Mouse (Mus musculus) hindbrain, embryonic 10.5 days (tissue): ENCODE results near the gene Igf1r. TPM values are rescaled to one million over a fixed set of nuclear protein-coding genes. Genes with fewer than 3 reads are reported as not detected.

Source experiments
- DNase-seq: peaks from one replicate; pipeline ENCODE4 v3.0.0-alpha.2; 2017; ENCODE audit warnings: low spot score
- H3K27ac ChIP-seq: fragments of 300-500 bp; sonication (generic); 2 replicates; pipeline ENCODE4 v1.5.1; 2016; ENCODE audit warnings: mild to moderate bottlenecking, moderate library complexity
- H3K27me3 ChIP-seq: fragments of 300-500 bp; sonication (generic); 2 replicates; pipeline ENCODE4 v1.6.1; 2016; ENCODE audit warnings: mild to moderate bottlenecking; ENCODE audit not compliant: poor library complexity, insufficient read depth, severe bottlenecking
- H3K36me3 ChIP-seq: fragments of 300-500 bp; sonication (generic); 2 replicates; pipeline ENCODE4 v1.6.1; 2016; ENCODE audit warnings: mild to moderate bottlenecking, moderate library complexity
- H3K4me1 ChIP-seq: fragments of 300-500 bp; sonication (generic); replicated peaks from 2 replicates; pipeline ENCODE4 v1.6.1; 2016; ENCODE audit warnings: mild to moderate bottlenecking
- H3K4me3 ChIP-seq: fragments of 300-500 bp; sonication (generic); 2 replicates; pipeline ENCODE4 v1.5.1; 2016; ENCODE audit warnings: mild to moderate bottlenecking, moderate library complexity
- H3K9me3 ChIP-seq: fragments of 300-500 bp; sonication (generic); 2 replicates; pipeline ENCODE4 v1.6.1; 2016; ENCODE audit warnings: mild to moderate bottlenecking, moderate library complexity
- WGBS: fragments of 180-500 bp; shearing (Covaris S2); methylation state at CpG from one replicate; pipeline ENCODE4 v1.1.7; 2016; 5-methylcytosine and 5-hydroxymethylcytosine counted together
- polyA plus RNA-seq: library from polyadenylated mRNA; unstranded; fragments of >200 nt; fragmentation: Nextera tagmentation; extraction: Ambion mirVana; gene quantifications from 2 replicates; pipeline ENCODE4 v1.2.1, GENCODE M21; 2016

Igf1r gene
- 19.7 and 24.9 TPM in 2 replicates for polyA plus RNA-seq

DNA sequence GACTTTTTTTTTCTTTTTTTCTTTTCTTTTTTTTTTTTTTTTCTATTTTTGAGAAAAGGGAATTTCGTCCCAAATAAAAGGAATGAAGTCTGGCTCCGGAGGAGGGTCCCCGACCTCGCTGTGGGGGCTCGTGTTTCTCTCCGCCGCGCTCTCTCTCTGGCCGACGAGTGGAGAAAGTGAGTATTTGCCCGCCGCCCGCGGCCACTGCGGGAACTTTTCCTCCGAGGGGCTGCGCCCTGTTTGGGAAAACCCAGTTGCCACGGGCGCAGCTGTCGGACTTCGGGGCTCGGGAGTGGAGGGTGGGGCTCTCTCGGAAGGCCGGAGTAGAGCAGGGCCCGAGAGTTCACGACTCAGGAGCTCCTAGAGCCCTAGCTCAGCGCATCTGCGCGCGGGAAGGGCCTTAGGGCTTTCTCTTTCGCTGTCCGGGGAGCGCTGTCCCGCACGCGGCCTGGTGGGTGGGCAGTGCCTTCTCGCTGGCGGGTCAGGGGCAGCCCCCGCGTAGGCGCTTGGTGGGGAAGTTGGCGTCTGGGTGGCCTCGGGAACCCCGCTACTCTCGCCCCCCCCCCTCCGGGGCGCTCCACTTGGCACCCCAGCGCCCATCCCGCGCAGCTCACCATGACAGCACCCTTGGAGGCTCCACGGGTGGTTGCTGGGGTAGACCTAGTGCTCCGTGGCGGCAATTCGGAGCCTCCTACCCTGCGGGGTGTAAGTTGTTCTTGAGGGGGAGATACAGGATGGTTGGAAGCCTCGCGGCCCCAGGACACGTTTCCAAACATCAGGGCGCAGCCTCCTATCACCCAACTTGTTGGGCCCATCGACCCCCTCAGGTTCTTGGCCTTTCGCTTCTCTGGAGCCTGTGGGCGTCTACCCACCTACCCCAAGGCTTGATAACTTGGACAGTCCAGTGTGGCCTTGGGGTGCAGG lies at the start of gene Igf1r:
TSS of gene Igf1r (plus strand) at position 51 of the 924 bp plus-strand sequence.
- under 1% methylated on average over 62 of the region's 62 CpGs for WGBS
- Histone ChIP-seq H3K27ac (peak within 1 kb of the TSS; percentile 99), H3K27me3 (0 out of 2 replicates have a peak, but pooled peaks cover 4% of the 10 kb centered on the region), H3K4me3 (peak within 1 kb of the TSS; percentile 92), H3K36me3 (no peaks in the 10 kb centered on the region), H3K9me3 (no peaks in the 10 kb centered on the region), H3K4me1 (peaks cover 54% of the 10 kb centered on the region)
- DNase-seq = peak; percentile 67

DNA sequence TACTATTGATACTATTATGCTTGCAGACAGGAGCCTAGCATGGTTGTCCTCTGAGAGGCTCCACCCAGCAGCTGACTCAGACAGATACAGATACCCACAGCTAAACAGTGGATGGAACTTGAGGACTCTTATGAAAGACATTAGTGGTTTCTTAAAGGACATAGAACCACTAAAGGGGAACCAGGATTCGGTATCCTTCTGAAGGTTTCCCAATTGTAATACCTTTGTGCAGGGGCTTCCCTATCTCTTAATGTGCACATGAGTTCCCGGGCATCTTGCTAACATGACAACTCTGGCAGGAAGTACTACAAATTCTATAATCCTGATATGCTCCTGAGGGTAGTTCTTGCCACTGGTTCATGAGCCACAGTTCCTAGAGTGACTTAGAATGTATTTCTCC lies 46.3 kb upstream of the Igf1r start:
- 90% methylated on average over 2 of the region's 2 CpGs for WGBS
- H3K36me3 ChIP-seq = no peaks in the 10 kb centered on the region
- H3K4me3 ChIP-seq = no peak overlapping the region
- no peak for DNase-seq
- H3K27me3 ChIP-seq = no peaks in the 10 kb centered on the region
- H3K9me3 ChIP-seq = no peaks in the 10 kb centered on the region
- peaks cover 16% of the 10 kb centered on the region for H3K4me1 ChIP-seq
- H3K27ac ChIP-seq = no peak overlapping the region

GRCm38 (mm10) chr7:67907786-67908400 lies 44.7 kb upstream of the Igf1r start:
- Histone ChIP-seq H3K4me1 (peaks cover 23% of the 10 kb centered on the region), H3K4me3 (no peak overlapping the region), H3K36me3 (no peaks in the 10 kb centered on the region), H3K27me3 (no peaks in the 10 kb centered on the region), H3K27ac (no peak overlapping the region), H3K9me3 (no peaks in the 10 kb centered on the region)
- DNase-seq = no peak
- 88% methylated on average over 9 of the region's 9 CpGs for WGBS

DNA sequence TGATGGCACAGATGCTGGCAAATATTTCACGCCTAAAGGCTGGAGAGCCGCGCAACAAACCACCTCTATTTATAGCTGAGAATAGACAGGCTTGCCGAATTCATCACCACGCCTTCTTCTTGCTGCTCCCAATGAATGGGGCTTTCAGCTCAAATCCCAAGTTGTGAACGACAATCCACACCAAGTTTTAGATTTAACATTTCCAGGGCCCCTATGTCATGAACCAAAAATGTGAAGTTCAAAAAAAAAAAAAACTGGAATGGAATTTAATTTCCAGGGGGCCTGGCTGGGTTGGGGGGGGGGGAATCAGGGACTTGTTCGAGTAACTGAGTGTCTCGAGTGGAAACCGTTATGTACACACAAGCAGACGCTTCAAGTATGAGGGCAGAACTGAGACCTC lies 42.1 kb upstream of the Igf1r start:
- Histone ChIP-seq H3K9me3 (no peaks in the 10 kb centered on the region), H3K4me3 (peak overlapping the region; percentile 20; the same call in 1 of the 2 replicates), H3K27ac (peak overlapping the region; percentile 84), H3K4me1 (peaks cover 23% of the 10 kb centered on the region), H3K27me3 (no peaks in the 10 kb centered on the region), H3K36me3 (no peaks in the 10 kb centered on the region)
- peak; percentile 29 for DNase-seq
- WGBS = 42% methylated on average over 10 of the region's 10 CpGs

DNA sequence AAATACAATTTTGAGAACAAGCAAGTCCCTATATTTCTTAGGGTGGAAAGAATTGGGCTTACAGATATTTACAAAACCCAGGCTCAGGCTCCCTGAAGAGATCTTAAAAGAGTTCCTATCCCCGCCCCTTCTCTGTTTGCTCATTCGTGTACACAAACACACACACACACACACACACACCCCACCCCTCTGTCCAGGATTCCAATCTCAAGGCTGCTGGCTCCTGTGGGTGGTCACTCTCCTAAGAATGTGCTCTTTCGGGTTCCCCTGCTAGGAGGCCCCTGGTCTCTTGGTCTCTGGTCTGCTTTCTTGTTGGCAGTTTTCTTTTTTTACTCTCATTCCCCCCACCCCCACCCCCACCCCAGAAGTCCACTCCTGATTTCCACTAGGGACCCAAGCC lies 41.7 kb upstream of the Igf1r start:
- Histone ChIP-seq H3K36me3 (no peaks in the 10 kb centered on the region), H3K4me1 (peaks cover 23% of the 10 kb centered on the region), H3K27me3 (no peaks in the 10 kb centered on the region), H3K9me3 (no peaks in the 10 kb centered on the region), H3K4me3 (peak overlapping the region; percentile 20), H3K27ac (peak overlapping the region; percentile 84)
- DNase-seq = peak; percentile 50
- 26% methylated on average over 3 of the region's 3 CpGs for WGBS

DNA sequence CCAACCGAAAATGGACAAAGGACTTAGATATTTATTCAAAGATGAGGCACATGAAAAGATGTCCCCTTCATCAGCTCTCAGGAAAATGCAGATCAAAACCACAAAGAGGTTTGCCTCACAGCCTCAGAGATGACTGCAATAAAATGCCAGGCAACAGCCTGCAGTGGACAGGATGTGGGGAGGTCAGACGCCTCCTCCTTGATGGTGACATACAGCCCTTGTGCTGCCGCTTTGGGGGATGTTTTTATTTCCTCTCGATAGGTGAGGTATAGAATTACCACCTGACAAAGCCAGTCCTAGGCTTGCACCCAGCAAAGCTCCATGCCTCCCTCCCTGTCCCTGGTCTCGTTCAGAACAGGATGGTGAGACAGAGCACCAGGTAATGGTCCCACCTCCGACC lies 40.8 kb upstream of the Igf1r start:
- H3K36me3 ChIP-seq = no peaks in the 10 kb centered on the region
- no peak overlapping the region for H3K27ac ChIP-seq
- H3K27me3 ChIP-seq = no peaks in the 10 kb centered on the region
- no peak for DNase-seq
- H3K4me3 ChIP-seq = no peak overlapping the region
- H3K4me1 ChIP-seq = peaks cover 23% of the 10 kb centered on the region
- no peaks in the 10 kb centered on the region for H3K9me3 ChIP-seq
- 57% methylated on average over 6 of the region's 6 CpGs for WGBS

DNA sequence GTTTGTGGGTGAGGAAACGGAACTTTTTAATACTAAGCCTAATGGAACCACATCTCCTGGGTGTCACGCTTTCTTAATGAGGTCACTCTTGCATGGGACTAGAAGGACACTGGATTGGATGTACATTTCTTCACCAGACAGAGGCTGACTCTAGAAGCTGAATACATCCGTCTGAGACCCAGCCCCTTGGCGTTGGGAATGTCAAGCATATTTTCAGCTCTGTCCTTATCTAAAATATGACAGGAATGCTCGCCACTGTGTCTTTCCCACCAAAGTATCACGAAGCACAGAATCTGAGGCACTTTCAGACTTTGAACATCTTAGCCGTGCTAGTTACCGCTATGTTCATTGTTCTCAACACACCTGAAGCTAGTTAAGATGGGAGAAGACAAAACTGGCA lies 35.7 kb upstream of the Igf1r start:
- Histone ChIP-seq H3K9me3 (no peaks in the 10 kb centered on the region), H3K4me3 (no peak overlapping the region), H3K4me1 (peaks cover 2% of the 10 kb centered on the region; the same call in 1 of the 2 replicates), H3K36me3 (no peaks in the 10 kb centered on the region), H3K27ac (no peak overlapping the region), H3K27me3 (no peaks in the 10 kb centered on the region)
- WGBS = 86% methylated on average over 8 of the region's 8 CpGs
- no peak for DNase-seq

DNA sequence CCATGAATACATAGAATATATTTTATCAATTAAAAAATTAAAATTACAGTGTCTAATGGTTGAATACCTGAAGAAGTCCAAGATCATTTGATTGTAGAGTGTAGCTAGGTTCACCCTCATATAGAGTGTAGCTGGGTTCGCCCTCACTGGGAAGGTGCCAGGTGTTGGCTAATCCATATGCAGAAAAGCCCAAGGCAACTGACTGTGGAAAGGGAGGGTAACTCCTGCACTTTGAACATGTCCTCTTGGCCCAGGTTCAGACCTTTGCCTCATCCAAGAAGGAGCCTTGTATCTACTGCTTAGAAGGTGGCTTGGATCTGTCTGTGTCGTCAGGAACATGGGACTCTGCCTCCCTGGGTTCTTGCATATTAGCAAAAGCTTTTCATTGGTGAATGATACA lies 34.9 kb upstream of the Igf1r start:
- DNase-seq = no peak
- no peaks in the 10 kb centered on the region for H3K36me3 ChIP-seq
- H3K27me3 ChIP-seq = no peaks in the 10 kb centered on the region
- H3K4me3 ChIP-seq = no peak overlapping the region
- H3K4me1 ChIP-seq = no peaks in the 10 kb centered on the region
- 92% methylated on average over 2 of the region's 2 CpGs for WGBS
- no peak overlapping the region for H3K27ac ChIP-seq
- no peaks in the 10 kb centered on the region for H3K9me3 ChIP-seq

DNA sequence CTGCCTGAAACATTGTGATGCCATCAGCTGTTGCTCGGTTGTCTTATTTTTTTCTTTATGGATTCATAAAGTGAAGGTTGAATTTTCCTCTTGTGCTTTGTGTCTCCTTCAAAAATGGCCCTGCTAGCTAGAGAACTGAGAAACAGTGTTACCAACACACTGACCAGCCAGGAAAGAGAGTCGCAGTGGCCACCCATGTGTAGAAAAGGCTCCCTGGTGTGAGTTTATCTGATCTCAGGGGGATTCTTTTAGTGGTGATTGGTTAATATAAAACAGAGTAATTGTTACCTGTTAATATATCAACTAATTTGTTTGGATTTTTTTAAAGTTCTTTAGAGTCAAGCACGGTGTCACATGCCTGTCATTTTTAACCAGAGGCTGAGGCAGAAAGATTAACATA lies 33.2 kb upstream of the Igf1r start:
- Histone ChIP-seq H3K27ac (no peak overlapping the region), H3K36me3 (no peaks in the 10 kb centered on the region), H3K27me3 (no peaks in the 10 kb centered on the region), H3K4me1 (no peaks in the 10 kb centered on the region), H3K4me3 (no peak overlapping the region), H3K9me3 (no peaks in the 10 kb centered on the region)
- no peak for DNase-seq
- WGBS = 69% methylated on average over 3 of the region's 3 CpGs

DNA sequence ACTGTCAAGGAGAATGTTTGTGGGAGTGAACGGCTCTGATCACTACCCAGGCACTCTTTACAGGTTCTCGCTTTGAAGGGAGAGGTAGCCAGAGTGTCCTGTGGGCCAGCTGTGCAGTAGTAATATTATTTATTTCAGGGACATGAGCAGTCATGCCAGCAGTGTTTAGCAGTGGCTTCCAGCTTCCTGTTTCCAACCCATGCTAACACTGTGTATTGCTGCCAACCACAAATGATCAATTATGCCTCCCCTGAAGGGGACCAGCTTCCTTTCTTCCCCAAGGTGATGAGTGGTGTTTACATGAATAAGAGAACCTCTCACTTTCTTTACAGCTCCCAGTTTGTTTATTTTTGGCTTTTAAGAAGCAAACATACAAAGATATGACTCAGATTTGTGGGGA lies 28.4 kb upstream of the Igf1r start:
- no peaks in the 10 kb centered on the region for H3K9me3 ChIP-seq
- no peaks in the 10 kb centered on the region for H3K27me3 ChIP-seq
- H3K27ac ChIP-seq = no peak overlapping the region
- 77% methylated on average over 2 of the region's 2 CpGs for WGBS
- DNase-seq = no peak
- H3K36me3 ChIP-seq = no peaks in the 10 kb centered on the region
- H3K4me3 ChIP-seq = no peak overlapping the region
- H3K4me1 ChIP-seq = no peaks in the 10 kb centered on the region

DNA sequence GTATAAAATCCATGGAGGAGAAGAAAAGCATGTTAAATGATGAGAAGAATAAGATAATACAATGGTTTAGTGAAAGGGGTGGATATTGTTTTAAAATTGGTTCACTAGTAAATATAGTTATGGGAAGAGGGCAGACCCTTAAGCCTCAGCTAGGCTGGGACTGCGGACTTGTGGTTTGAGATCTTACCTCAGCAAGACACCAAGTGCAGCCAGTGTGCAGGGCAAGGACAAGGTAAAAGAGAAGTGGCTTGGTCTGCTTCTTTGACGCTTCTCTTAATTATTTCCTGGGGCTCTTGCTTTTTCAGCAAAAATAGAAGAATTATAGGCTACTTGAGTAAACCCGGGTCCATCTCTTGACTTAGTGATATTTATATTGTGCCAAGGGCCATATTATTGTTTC lies 22.5 kb upstream of the Igf1r start:
- H3K27ac ChIP-seq = no peak overlapping the region
- 83% methylated on average over 3 of the region's 3 CpGs for WGBS
- no peaks in the 10 kb centered on the region for H3K9me3 ChIP-seq
- H3K4me3 ChIP-seq = no peak overlapping the region
- no peak for DNase-seq
- no peaks in the 10 kb centered on the region for H3K36me3 ChIP-seq
- H3K4me1 ChIP-seq = no peaks in the 10 kb centered on the region
- H3K27me3 ChIP-seq = no peaks in the 10 kb centered on the region

GRCm38 (mm10) chr7:67936801-67937200 lies 15.8 kb upstream of the Igf1r start:
- Histone ChIP-seq H3K27me3 (no peaks in the 10 kb centered on the region), H3K4me3 (no peak overlapping the region), H3K27ac (no peak overlapping the region), H3K36me3 (no peaks in the 10 kb centered on the region), H3K4me1 (no peaks in the 10 kb centered on the region), H3K9me3 (no peaks in the 10 kb centered on the region)
- no peak for DNase-seq
- WGBS = 89% methylated on average over 7 of the region's 7 CpGs

DNA sequence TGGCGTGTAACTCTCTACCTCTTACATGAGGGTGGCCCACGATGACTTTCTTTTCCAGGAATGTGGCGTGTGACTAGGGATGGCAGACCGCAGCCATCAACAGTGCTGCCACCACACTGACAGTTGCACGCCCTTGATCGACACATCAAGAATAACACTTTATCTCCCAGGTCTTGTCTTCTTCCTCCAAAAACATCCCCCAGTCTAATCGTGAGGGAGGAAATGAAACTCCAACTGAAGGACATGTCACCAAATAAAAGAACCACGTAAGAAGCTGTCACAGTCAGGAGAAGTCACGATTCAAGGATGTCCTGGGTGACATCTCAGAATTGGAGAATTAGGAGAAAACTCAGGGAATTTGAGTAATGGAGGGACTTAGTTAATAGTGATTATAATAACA lies 8.8 kb upstream of the Igf1r start:
- Histone ChIP-seq H3K27ac (no peak overlapping the region), H3K9me3 (no peaks in the 10 kb centered on the region), H3K4me1 (peaks cover 5% of the 10 kb centered on the region; the same call in 1 of the 2 replicates), H3K36me3 (no peaks in the 10 kb centered on the region), H3K27me3 (0 out of 2 replicates have a peak, but pooled peaks cover under 1% of the 10 kb centered on the region), H3K4me3 (no peak overlapping the region)
- WGBS = 90% methylated on average over 9 of the region's 9 CpGs
- no peak for DNase-seq
